Mouse (Mus musculus) embryonic stem cell, embryonic (primary cell): Measurements from ENCODE around the gene Mast3.

ENCODE experiments used
- CTCF ChIA-PET, 4 experiments: fragments of 300-600 bp in 2 of 4; fragments of 350-600 bp in 2 of 4; sonication (Branson Sonifier 250); formaldehyde crosslinking; loops; one replicate each; lab custom pipeline; 2022; ENCODE audit warnings: inconsistent platforms in 2 of 4; lab: Charles Lee
- POLR2A ChIA-PET, 4 experiments: fragments of 300-600 bp in 2 of 4; fragments of 350-600 bp in 2 of 4; sonication (Branson Sonifier 250); formaldehyde crosslinking; loops; one replicate each; lab custom pipeline; 2022; ENCODE audit warnings: antibody characterized with exemption in 4 of 4, inconsistent platforms in 1 of 4; lab: Charles Lee

The Mast3 gene

DNA sequence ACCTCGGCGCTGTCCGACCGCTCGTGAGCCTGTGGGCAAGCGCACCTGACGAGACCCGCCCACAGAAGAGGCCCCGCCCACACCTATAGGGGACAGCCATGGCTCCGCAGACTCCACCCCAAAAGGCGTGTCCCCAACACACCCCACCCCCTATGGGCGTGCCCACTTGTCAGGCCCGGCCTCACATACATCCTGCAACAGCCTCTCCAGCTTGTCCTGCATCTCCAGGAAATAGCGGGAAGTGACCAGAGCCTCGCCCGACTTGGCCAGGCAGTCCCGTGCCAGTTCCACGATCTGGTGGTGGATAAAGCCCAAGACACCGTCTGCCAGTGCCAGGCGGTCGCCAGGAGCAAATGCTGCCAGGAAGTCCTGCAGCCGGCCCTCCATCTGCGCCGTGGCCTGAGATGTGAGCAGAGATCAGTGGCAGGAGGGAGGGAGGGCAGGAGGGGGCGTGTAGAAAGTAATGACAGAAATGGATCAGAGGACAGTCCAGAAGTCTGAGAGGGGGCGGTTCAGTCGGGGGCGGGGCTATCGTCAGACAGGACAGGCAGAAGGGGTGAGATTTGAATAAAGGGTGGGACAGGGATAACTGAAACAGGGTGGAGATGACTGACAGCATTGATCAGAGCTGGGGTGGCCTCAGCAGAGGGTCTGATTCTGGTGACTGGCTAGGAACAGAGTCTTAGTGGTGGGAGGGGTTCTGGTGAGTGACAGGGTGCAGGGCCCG, 16.8 kb downstream of the Mast3 start:
- POLR2A ChIA-PET = interaction anchor here (0.5 to 10.9 kb wide), 37 partner anchors 8 to 277 kb away, joined by 3 to 163 read pairs (median 5); partner anchors contain the start of genes Jund (in 3 of the 4), Pik3r2 (in 3 of the 4), Arrdc2 (in 2 of the 4) and Mast3 (in 1 of the 4)

GRCm38 (mm10) chr8:70787051-70787445, 17.8 kb downstream of the Mast3 start:
- ChIA-PET CTCF (interaction anchor here in 2 of 4 experiments (0.5 to 3.0 kb wide), 4 partner anchors 10 to 421 kb away, joined by 3 to 15 read pairs (median 4); no protein-coding TSS in a partner anchor), POLR2A (interaction anchor here (0.5 to 10.9 kb wide), 30 partner anchors 8 to 644 kb away, joined by 3 to 163 read pairs (median 5); partner anchors contain the start of genes Arrdc2 (in 3 of the 4), Jund (in 3 of the 4), Pik3r2 (in 3 of the 4) and Haus8 (in 1 of the 4))

More for the DNA sequence above, 16.8 kb downstream of the Mast3 start:
- CTCF ChIA-PET = interaction anchor here in 3 of 4 experiments (0.7 to 3.0 kb wide), 7 partner anchors 9 to 109 kb away, joined by 3 to 15 read pairs (median 3); partner anchors contain the start of gene Rpl18a (in 1 of the 3)

DNA sequence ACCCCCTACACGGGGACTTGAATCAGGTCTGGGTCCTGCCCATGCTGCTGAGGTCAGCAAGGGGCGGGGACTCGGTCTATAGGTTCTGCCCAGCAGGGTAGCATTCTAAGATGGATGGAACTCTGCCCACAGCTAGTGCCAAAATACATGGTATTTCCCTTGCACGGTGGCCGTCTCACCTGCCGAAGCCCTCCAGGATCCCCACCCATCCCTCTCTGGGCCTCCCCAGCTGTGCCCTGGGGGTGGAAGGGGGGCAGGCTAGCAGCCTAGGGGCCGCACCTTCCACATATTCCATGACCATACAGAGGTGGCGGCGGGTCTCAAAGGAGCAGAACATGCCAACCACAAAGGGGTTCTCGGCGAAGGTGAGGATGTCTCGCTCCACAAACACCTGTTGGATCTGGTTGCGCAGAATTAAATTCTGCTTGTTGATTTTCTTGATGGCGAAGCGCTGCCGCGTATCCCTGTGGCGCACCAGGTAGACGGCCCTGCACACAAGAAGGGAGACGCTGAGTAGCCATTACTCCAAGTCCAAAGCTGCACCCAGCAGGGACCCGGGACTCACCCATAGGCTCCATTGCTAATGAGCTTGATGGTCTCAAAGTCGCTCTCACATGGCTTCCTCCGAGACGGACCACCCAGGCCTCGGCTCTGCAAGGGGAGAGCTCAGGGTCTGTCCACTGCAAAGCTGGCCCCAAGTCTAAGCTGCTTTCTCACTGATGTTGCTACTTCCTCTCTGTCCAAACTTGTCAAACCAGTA, 18.4 kb downstream of the Mast3 start:
- ChIA-PET CTCF (interaction anchor here in 2 of 4 experiments (0.5 to 3.0 kb wide), 4 partner anchors 11 to 420 kb away, joined by 3 to 15 read pairs (median 4); partner anchors contain the start of gene Arrdc2 (in 1 of the 2)), POLR2A (interaction anchor here (0.5 to 10.9 kb wide), 29 partner anchors 9 to 643 kb away, joined by 3 to 163 read pairs (median 5); partner anchors contain the start of genes Arrdc2 (in 3 of the 4), Pik3r2 (in 3 of the 4), Jund (in 2 of the 4) and Mast3 (in 2 of the 4))

DNA sequence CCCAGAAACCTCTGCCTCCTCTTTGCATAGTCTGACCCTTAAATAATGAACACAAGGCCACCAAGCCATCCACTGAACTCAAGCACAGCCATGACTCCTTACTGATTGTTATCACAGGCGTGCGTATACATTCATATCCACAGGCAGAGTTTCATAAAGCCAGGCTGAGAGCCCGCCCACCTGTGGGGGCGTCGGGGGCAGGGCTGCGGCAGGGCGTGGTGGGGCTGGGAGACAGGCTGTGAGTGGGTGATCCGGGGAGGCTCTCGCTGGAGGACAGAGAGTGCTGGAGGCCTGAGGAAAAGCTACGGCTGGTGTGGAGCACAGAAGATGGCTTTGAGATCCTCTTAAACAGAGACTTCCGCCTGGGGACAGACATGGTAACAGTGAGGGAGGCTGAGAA, 24.8 kb downstream of the Mast3 start:
- CTCF ChIA-PET = interaction anchor here in 2 of 4 experiments (1.0 to 1.4 kb wide), 4 partner anchors 10 to 65 kb away, joined by 3 to 4 read pairs (median 4); no protein-coding TSS in a partner anchor
- POLR2A ChIA-PET = interaction anchor here in 3 of 4 experiments (0.7 to 12.9 kb wide), 16 partner anchors 9 to 118 kb away, joined by 3 to 163 read pairs (median 4); partner anchors contain the start of genes Arrdc2 (in 2 of the 3), Mast3 (in 1 of the 3), Mpv17l2 (in 1 of the 3) and Rpl18a (in 1 of the 3)

DNA sequence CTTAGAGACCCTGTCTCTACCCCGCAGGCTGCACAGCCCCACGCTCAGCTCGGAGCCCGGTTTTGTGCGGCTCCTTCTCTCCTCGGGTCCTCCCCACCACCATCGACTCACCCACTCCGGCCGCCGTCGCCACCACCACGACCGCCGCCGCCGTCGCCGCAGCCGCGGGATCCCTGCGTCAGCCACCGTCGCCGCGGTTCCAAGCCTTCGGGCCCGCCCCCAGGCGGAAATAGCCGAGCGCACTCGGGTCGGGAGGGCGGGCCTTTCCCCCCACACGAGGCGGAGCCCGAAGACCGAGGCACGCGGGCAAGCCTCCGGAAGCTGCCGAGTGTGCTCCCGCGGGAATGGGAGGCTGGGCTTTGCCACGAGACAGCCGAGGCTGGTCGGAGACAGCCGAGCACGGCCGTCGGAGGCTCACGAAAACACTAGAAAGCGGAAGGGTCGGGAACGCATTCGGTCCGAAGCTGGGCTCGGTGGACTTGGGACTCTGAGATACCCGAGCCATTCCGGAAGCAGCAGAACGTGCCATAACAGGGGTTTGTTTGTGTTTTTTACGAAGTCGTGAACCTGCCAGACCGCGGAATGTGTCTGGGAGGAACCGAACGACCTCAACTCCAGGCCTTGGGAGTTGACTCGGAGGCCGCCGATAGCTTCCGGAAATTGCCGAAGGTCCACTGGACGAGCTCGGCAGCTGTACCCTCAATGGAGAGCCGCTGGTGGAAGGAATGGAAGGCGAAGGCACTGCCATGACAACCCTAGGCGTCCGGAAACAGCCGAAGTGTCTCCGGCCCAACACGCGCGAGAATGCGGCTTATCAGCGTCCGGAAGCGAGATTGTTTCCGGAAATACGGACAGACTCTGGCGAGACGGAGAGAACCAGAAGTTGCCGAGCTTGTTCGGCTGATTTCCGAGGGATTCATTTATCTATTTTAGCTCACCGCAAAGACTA, 28.1 kb downstream of the Mast3 start, which contains the start of gene Pik3r2:
Gene Pik3r2, minus strand, starts transcription at position 218 of the 949 bp plus-strand sequence.
- ChIA-PET CTCF (interaction anchor here in 2 of 4 experiments (1.0 to 2.0 kb wide), 6 partner anchors 10 to 68 kb away, joined by 3 to 8 read pairs (median 5); partner anchors contain the start of gene Mpv17l2 (in 1 of the 2)), POLR2A (interaction anchor here (0.6 to 12.9 kb wide), 82 partner anchors 8 to 794 kb away, joined by 3 to 163 read pairs (median 4); partner anchors contain the start of genes Arrdc2 (in 3 of the 4), Jund (in 3 of the 4), Mpv17l2 (in 3 of the 4) and Ell (in 2 of the 4))

DNA sequence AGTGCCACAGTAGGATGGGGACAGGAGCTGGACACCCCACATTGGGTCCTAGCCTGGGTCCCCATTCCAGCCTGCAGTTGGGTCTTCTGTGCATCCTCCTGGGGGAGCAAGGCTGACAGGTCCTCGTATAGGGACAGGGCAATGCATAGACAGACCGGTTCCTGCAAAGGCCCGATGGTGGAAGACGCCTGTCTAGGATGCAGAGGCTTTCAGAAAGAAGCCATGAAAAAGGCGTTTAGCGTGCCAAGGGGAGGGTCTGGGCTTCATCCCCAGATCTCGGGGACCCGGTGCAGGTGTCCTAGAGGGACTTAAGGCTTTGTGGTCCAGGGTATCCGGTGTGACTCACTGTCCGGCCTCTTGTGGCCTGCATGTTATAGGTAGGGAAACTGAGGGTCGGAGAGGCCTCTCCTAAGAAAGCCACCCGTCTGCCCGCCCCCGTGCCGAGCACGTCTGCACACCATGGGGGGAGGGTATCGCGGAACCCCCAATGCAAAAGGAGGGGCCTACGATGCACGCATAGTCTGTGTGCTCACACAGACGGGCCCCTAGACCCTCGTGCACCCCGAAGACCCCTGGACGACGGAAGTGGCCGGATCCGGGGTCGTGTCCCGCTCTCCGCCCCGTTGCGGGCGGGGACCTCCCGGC, 28.9 kb downstream of the Mast3 start:
- CTCF ChIA-PET = interaction anchor here in 1 of 4 experiments (1.7 to 2.0 kb wide), 3 partner anchors 9 to 21 kb away, joined by 3 to 7 read pairs (median 5); partner anchors contain the start of gene Mpv17l2

DNA sequence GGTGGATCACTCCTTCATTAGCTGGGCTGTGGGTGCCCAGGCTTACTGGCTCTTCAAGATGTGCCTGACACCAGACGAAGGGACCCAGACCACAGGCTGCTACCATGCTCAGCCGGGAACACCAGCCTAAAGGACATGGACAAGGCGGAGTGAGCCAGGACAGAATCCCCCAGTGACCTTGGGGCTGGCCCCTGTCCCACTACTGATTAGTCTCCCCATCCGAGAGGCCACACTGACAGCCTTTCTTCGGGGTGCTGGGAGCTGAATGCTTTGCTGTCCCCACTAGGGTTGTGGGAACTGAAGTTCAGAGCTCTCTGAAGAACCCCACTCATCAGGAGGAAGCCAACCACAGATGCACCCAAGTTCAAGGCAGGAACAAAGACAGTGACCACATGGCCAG, 29.6 kb downstream of the Mast3 start:
- CTCF ChIA-PET = interaction anchor here in 1 of 4 experiments (1.2 to 2.0 kb wide), 2 partner anchors 12 to 22 kb away, joined by 4 to 7 read pairs; no protein-coding TSS in a partner anchor
- POLR2A ChIA-PET = interaction anchor here in 2 of 4 experiments (0.5 to 12.9 kb wide), 17 partner anchors 9 to 166 kb away, joined by 3 to 163 read pairs (median 10); partner anchors contain the start of genes Jund (in 2 of the 2), Rpl18a (in 2 of the 2), Arrdc2 (in 1 of the 2) and Mast3 (in 1 of the 2)

More for the DNA sequence above, 28.9 kb downstream of the Mast3 start:
- POLR2A ChIA-PET = interaction anchor here in 3 of 4 experiments (0.5 to 12.9 kb wide), 57 partner anchors 7 to 255 kb away, joined by 3 to 163 read pairs (median 6); partner anchors contain the start of genes Arrdc2 (in 3 of the 3), Mpv17l2 (in 3 of the 3), Jund (in 2 of the 3) and Lsm4 (in 2 of the 3)

GRCm38 (mm10) chr8:70774740-70775139, 30.1 kb downstream of the Mast3 start:
- CTCF ChIA-PET = interaction anchor here in 2 of 4 experiments (1.1 to 2.9 kb wide), 3 partner anchors 11 to 47 kb away, joined by 3 to 10 read pairs (median 4); no protein-coding TSS in a partner anchor
- POLR2A ChIA-PET = interaction anchor here in 3 of 4 experiments (1.0 to 12.9 kb wide), 16 partner anchors 9 to 166 kb away, joined by 3 to 163 read pairs (median 6); partner anchors contain the start of genes Arrdc2 (in 2 of the 3), Jund (in 2 of the 3), Rpl18a (in 2 of the 3) and Mast3 (in 1 of the 3)

GRCm38 (mm10) chr8:70773833-70774232, 31.0 kb downstream of the Mast3 start:
- ChIA-PET POLR2A (interaction anchor here in 3 of 4 experiments (0.8 to 12.9 kb wide), 16 partner anchors 9 to 123 kb away, joined by 3 to 163 read pairs (median 4); partner anchors contain the start of genes Arrdc2 (in 3 of the 3), Lsm4 (in 2 of the 3), Jund (in 1 of the 3) and Pgpep1 (in 1 of the 3)), CTCF (interaction anchor here in 2 of 4 experiments (0.5 to 2.9 kb wide), 5 partner anchors 10 to 55 kb away, joined by 3 to 10 read pairs (median 3); partner anchors contain the start of gene Gm3336 (in 1 of the 2))

GRCm38 (mm10) chr8:70773410-70773809, 31.4 kb downstream of the Mast3 start:
- ChIA-PET POLR2A (interaction anchor here in 3 of 4 experiments (0.7 to 12.9 kb wide), 16 partner anchors 9 to 263 kb away, joined by 3 to 163 read pairs (median 4); partner anchors contain the start of genes Arrdc2 (in 3 of the 3), Lsm4 (in 2 of the 3), Pgpep1 (in 1 of the 3) and Uba52 (in 1 of the 3)), CTCF (interaction anchor here in 2 of 4 experiments (1.1 to 2.9 kb wide), 4 partner anchors 10 to 55 kb away, joined by 3 to 10 read pairs (median 4); partner anchors contain the start of gene Gm3336 (in 1 of the 2))

GRCm38 (mm10) chr8:70772890-70773289, 32.0 kb downstream of the Mast3 start:
- ChIA-PET POLR2A (interaction anchor here in 3 of 4 experiments (0.7 to 12.9 kb wide), 16 partner anchors 9 to 263 kb away, joined by 3 to 163 read pairs (median 4); partner anchors contain the start of genes Arrdc2 (in 2 of the 3), Lsm4 (in 2 of the 3), Jund (in 1 of the 3) and Mpv17l2 (in 1 of the 3)), CTCF (interaction anchor here (0.5 to 2.9 kb wide), 5 partner anchors 9 to 412 kb away, joined by 3 to 10 read pairs (median 4); no protein-coding TSS in a partner anchor)

GRCm38 (mm10) chr8:70772075-70772474, 32.8 kb downstream of the Mast3 start:
- POLR2A ChIA-PET = interaction anchor here in 3 of 4 experiments (0.6 to 12.9 kb wide), 13 partner anchors 9 to 262 kb away, joined by 3 to 163 read pairs (median 8); partner anchors contain the start of genes Arrdc2 (in 2 of the 3), Mpv17l2 (in 2 of the 3), Jund (in 1 of the 3) and Lsm4 (in 1 of the 3)

GRCm38 (mm10) chr8:70771217-70771616, 33.6 kb downstream of the Mast3 start:
- ChIA-PET CTCF (interaction anchor here in 1 of 4 experiments (0.9 to 1.3 kb wide), 4 partner anchors 8 to 73 kb away, joined by 3 to 4 read pairs (median 3); partner anchors contain the start of gene Gm3336), POLR2A (interaction anchor here in 3 of 4 experiments (1.0 to 12.9 kb wide), 14 partner anchors 9 to 73 kb away, joined by 3 to 163 read pairs (median 7); partner anchors contain the start of genes Arrdc2 (in 3 of the 3), Jund (in 2 of the 3), Gm3336 (in 1 of the 3) and Mpv17l2 (in 1 of the 3))

More at GRCm38 (mm10) chr8:70772075-70772474, 32.8 kb downstream of the Mast3 start:
- CTCF ChIA-PET = interaction anchor here (0.5 to 2.9 kb wide), 6 partner anchors 8 to 151 kb away, joined by 3 to 10 read pairs (median 4); no protein-coding TSS in a partner anchor
